Mouse (Mus musculus) hindbrain, embryonic 14.5 days (tissue): ENCODE data around the gene Aldh9a1. TPM values are rescaled to one million over a fixed set of nuclear protein-coding genes. Genes with fewer than 3 reads are reported as not detected.

Source experiments
- ATAC-seq: fragments of 200-750 bp; cut with Nextera tagmentation; 2 replicates; pipeline ENCODE4 v1.8.0; 2017; ENCODE audit warnings: moderate number of reproducible peaks, mild to moderate bottlenecking, moderate TSS enrichment, moderate library complexity; ENCODE audit not compliant: low FRiP score
- DNase-seq: peaks from one replicate; pipeline ENCODE4 v3.0.0-alpha.2; 2015; ENCODE audit warnings: low spot score
- H3K27ac ChIP-seq: fragments of 300-500 bp; sonication (generic); 2 replicates; pipeline ENCODE4 v1.5.1; 2014; ENCODE audit warnings: mild to moderate bottlenecking, moderate library complexity
- H3K27me3 ChIP-seq: fragments of 300-500 bp; sonication (generic); 2 replicates; pipeline ENCODE4 v1.6.1; 2014; ENCODE audit warnings: mild to moderate bottlenecking, low read length, mixed read lengths; ENCODE audit not compliant: control insufficient read depth, insufficient read depth
- H3K36me3 ChIP-seq: fragments of 300-500 bp; sonication (generic); replicated peaks from 2 replicates; pipeline ENCODE4 v1.6.1; 2014; ENCODE audit not compliant: control insufficient read depth, insufficient read depth
- H3K4me1 ChIP-seq: fragments of 300-500 bp; sonication (generic); replicated peaks from 2 replicates; pipeline ENCODE4 v1.6.1; 2014; ENCODE audit warnings: antibody characterized with exemption, low read length, mixed read lengths; ENCODE audit not compliant: control insufficient read depth, insufficient read depth
- H3K4me2 ChIP-seq: fragments of 300-500 bp; sonication (generic); replicated peaks from 2 replicates; pipeline ENCODE4 v1.6.1; 2014; ENCODE audit warnings: mild to moderate bottlenecking, moderate library complexity
- H3K4me3 ChIP-seq: fragments of 300-500 bp; sonication (generic); replicated peaks from 2 replicates; pipeline ENCODE4 v1.5.1; 2014; ENCODE audit warnings: mild to moderate bottlenecking, low read length
- H3K9ac ChIP-seq: fragments of 300-500 bp; sonication (generic); 2 replicates; pipeline ENCODE4 v1.6.1; 2014
- H3K9me3 ChIP-seq: fragments of 300-500 bp; sonication (generic); 2 replicates; pipeline ENCODE4 v1.6.1; 2016; ENCODE audit warnings: low read length; ENCODE audit not compliant: control insufficient read depth
- WGBS: fragments of 180-500 bp; shearing (Covaris S2); extraction: QIAGEN DNeasy Blood & Tissue Kit; methylation state at CpG from one replicate; pipeline ENCODE4 v1.1.7; 2014; 5-methylcytosine and 5-hydroxymethylcytosine counted together
- polyA plus RNA-seq: library from polyadenylated mRNA; unstranded; fragments of >200 nt; fragmentation: Nextera tagmentation; extraction: Ambion mirVana; gene quantifications from 2 replicates; pipeline ENCODE4 v1.2.1, GENCODE M21; 2014

The Aldh9a1 gene
- polyA plus RNA-seq, 1 experiment from 2014 or later, result 36.4 TPM

GRCm38 (mm10) chr1:167379751-167380150 is 30.0 kb downstream of the Aldh9a1 start:
- Histone ChIP-seq H3K4me1 (0 out of 2 replicates have a peak, but pooled peaks cover under 1% of the 10 kb centered on the region), H3K27me3 (no peaks in the 10 kb centered on the region), H3K27ac (no peak overlapping the region), H3K9me3 (no peaks in the 10 kb centered on the region), H3K9ac (no peak overlapping the region), H3K36me3 (peaks cover 9% of the 10 kb centered on the region), H3K4me2 (no peak overlapping the region), H3K4me3 (no peak overlapping the region)
- 74% methylated on average over 5 of the region's 5 CpGs for WGBS
- DNase-seq (no peak), ATAC-seq (no peak)

GRCm38 (mm10) chr1:167380223-167380622 is 30.4 kb downstream of the Aldh9a1 start:
- Histone ChIP-seq H3K9ac (no peak overlapping the region), H3K4me1 (no peaks in the 10 kb centered on the region), H3K4me3 (no peak overlapping the region), H3K27ac (no peak overlapping the region), H3K4me2 (no peak overlapping the region), H3K36me3 (peaks cover 9% of the 10 kb centered on the region), H3K9me3 (no peaks in the 10 kb centered on the region), H3K27me3 (no peaks in the 10 kb centered on the region)
- ATAC-seq, result no peak
- no peak for DNase-seq
- 94% methylated on average over 2 of the region's 2 CpGs for WGBS

- no peak for ATAC-seq
- H3K9ac ChIP-seq, result no peak overlapping the region
- H3K36me3 ChIP-seq, result peaks cover 2% of the 10 kb centered on the region
- H3K9me3 ChIP-seq, result no peaks in the 10 kb centered on the region
- H3K27ac ChIP-seq, result no peak overlapping the region
- no peak overlapping the region for H3K4me2 ChIP-seq
- no peaks in the 10 kb centered on the region for H3K4me1 ChIP-seq
- DNase-seq, result no peak
- H3K27me3 ChIP-seq, result no peaks in the 10 kb centered on the region
- no peak overlapping the region for H3K4me3 ChIP-seq
- WGBS, result 91% methylated on average over 8 of the region's 8 CpGs
These were observed 31.5 kb downstream of the Aldh9a1 start for GRCm38 (mm10) chr1:167381050-167382015.

- Histone ChIP-seq H3K9ac (no peak overlapping the region), H3K27ac (no peak overlapping the region), H3K36me3 (no peaks in the 10 kb centered on the region), H3K9me3 (no peaks in the 10 kb centered on the region), H3K4me1 (no peaks in the 10 kb centered on the region), H3K4me2 (no peak overlapping the region), H3K4me3 (no peak overlapping the region), H3K27me3 (no peaks in the 10 kb centered on the region)
- no peak for ATAC-seq
- DNase-seq, result no peak
- WGBS, result 89% methylated on average over 7 of the region's 7 CpGs
These were observed 32.5 kb downstream of the Aldh9a1 start for GRCm38 (mm10) chr1:167382316-167382715.

- Histone ChIP-seq H3K9me3 (no peaks in the 10 kb centered on the region), H3K4me2 (no peak overlapping the region), H3K27me3 (no peaks in the 10 kb centered on the region), H3K4me1 (no peaks in the 10 kb centered on the region), H3K27ac (no peak overlapping the region), H3K4me3 (no peak overlapping the region), H3K36me3 (no peaks in the 10 kb centered on the region), H3K9ac (no peak overlapping the region)
- DNase-seq (no peak), ATAC-seq (no peak)
- WGBS, result 63% methylated on average over 5 of the region's 5 CpGs
These were observed 33.0 kb downstream of the Aldh9a1 start for GRCm38 (mm10) chr1:167382763-167383162.

GRCm38 (mm10) chr1:167383178-167383577 is 33.4 kb downstream of the Aldh9a1 start:
- no peak overlapping the region for H3K27ac ChIP-seq
- no peaks in the 10 kb centered on the region for H3K27me3 ChIP-seq
- DNase-seq (no peak), ATAC-seq (no peak)
- H3K9me3 ChIP-seq, result no peaks in the 10 kb centered on the region
- no peak overlapping the region for H3K4me2 ChIP-seq
- H3K9ac ChIP-seq, result no peak overlapping the region
- WGBS, result 70% methylated on average over 5 of the region's 5 CpGs
- no peaks in the 10 kb centered on the region for H3K4me1 ChIP-seq
- no peak overlapping the region for H3K4me3 ChIP-seq
- no peaks in the 10 kb centered on the region for H3K36me3 ChIP-seq

GRCm38 (mm10) chr1:167384156-167384555 is 34.4 kb downstream of the Aldh9a1 start:
- H3K4me1 ChIP-seq, result no peaks in the 10 kb centered on the region
- ATAC-seq (no peak), DNase-seq (no peak)
- H3K9ac ChIP-seq, result no peak overlapping the region
- WGBS, result 78% methylated on average over 3 of the region's 3 CpGs
- no peaks in the 10 kb centered on the region for H3K27me3 ChIP-seq
- H3K4me3 ChIP-seq, result no peak overlapping the region
- no peak overlapping the region for H3K4me2 ChIP-seq
- no peak overlapping the region for H3K27ac ChIP-seq
- H3K36me3 ChIP-seq, result no peaks in the 10 kb centered on the region
- H3K9me3 ChIP-seq, result no peaks in the 10 kb centered on the region

- no peaks in the 10 kb centered on the region for H3K36me3 ChIP-seq
- ATAC-seq, result no peak
These were observed 35.4 kb downstream of the Aldh9a1 start for GRCm38 (mm10) chr1:167385211-167385610.

GRCm38 (mm10) chr1:167385636-167386035 is 35.8 kb downstream of the Aldh9a1 start:
- no peaks in the 10 kb centered on the region for H3K27me3 ChIP-seq
- H3K9ac ChIP-seq, result no peak overlapping the region
- H3K4me3 ChIP-seq, result no peak overlapping the region
- ATAC-seq, result no peak
- no peaks in the 10 kb centered on the region for H3K36me3 ChIP-seq
- H3K9me3 ChIP-seq, result no peaks in the 10 kb centered on the region
- no peak for DNase-seq
- no peak overlapping the region for H3K4me2 ChIP-seq
- no peaks in the 10 kb centered on the region for H3K4me1 ChIP-seq
- WGBS, result 75% methylated on average over 5 of the region's 5 CpGs
- H3K27ac ChIP-seq, result no peak overlapping the region

More at GRCm38 (mm10) chr1:167385211-167385610, 35.4 kb downstream of the Aldh9a1 start:
- no peak overlapping the region for H3K4me3 ChIP-seq
- H3K9me3 ChIP-seq, result no peaks in the 10 kb centered on the region
- no peak overlapping the region for H3K27ac ChIP-seq
- no peak overlapping the region for H3K9ac ChIP-seq
- no peak for DNase-seq
- no peaks in the 10 kb centered on the region for H3K4me1 ChIP-seq
- H3K4me2 ChIP-seq, result no peak overlapping the region
- no peaks in the 10 kb centered on the region for H3K27me3 ChIP-seq
- 93% methylated on average over 2 of the region's 2 CpGs for WGBS
